Mouse (Mus musculus) thymus, adult 2 months (tissue): Measurements from ENCODE around the gene Rpn1.

Experiments used
- CTCF ChIP-seq: fragments of 200-500 bp; IDR thresholded peaks from 2 replicates; pipeline ENCODE4 v1.5.1; 2012; ENCODE audit warnings: mild to moderate bottlenecking, control low read depth, low read length, moderate library complexity, borderline replicate concordance; ENCODE audit not compliant: control insufficient read depth, poor library complexity, insufficient read depth; ENCODE audit errors: extremely low read depth
- POLR2A ChIP-seq: fragments of 200-500 bp; IDR thresholded peaks from 2 replicates; pipeline ENCODE4 v1.6.1; 2012; ENCODE audit warnings: mild to moderate bottlenecking, low read length, control low read depth, moderate library complexity; ENCODE audit not compliant: control insufficient read depth, poor library complexity, insufficient read depth; ENCODE audit errors: extremely low read depth

DNA sequence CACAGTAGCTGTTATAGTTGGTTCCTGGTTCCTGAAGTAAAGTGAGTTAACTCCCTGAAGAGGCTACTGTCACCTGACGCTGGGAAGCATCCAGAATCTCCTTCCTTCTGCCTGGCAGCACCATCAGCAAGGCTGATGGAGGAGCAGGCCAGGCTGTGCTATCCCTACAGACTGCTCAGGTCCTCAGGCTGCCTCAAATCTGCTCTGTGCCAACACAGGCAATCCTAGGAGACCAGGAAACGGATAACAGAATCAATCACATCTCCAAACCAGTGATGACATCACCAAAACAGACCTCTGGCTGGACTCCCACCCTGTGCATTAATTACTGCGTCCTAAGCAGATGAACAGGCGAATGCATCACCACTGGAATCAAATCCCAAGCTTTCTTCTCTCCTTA is 43.1 kb upstream of the Rpn1 start:
- TF ChIP-seq CTCF, result no peak
- no peak for TF ChIP-seq POLR2A
